Mouse (Mus musculus) spleen, postnatal 36 days (tissue): ENCODE results near the gene Hdc.
A peak's percentile ranks its signal among the peaks of the same experiment; 100 is the strongest.
"Not testable (repeated sequence)": the region's sequence is repeated elsewhere in the genome, so short reads cannot be mapped to it uniquely, and the experiment has no call there.

Experiments
- DNase-seq, 2 experiments: peaks; one replicate each; pipeline ENCODE4 v3.0.0; 2022; ENCODE audit warnings: low spot score in 2 of 2, mixed read lengths in 1 of 2

Hdc gene

DNA sequence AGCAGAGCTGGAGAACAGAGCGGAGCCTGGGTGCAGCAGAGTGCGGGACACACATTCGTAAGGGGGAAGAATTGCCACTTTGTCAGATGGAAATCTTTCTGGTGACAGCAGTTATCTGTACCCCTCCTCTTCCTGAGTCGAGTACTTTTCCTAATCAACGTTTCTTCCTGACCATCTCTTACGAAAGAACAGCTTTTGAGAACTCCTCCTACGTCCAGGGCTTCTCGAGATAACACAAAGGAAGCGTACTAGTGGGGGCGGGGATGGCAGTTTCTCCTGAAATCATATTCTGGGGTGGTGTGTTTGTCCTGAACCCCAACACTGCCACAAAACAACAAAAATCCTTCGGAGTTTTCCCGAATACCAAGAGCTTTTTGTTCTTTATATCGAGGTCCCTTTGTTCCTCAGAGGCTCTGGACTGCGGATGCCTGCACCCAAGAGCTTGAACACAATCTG is at the start of gene Hdc:
Gene Hdc, minus strand, starts transcription at position 51 of the 456 bp plus-strand sequence.
- DNase-seq: no peak

DNA sequence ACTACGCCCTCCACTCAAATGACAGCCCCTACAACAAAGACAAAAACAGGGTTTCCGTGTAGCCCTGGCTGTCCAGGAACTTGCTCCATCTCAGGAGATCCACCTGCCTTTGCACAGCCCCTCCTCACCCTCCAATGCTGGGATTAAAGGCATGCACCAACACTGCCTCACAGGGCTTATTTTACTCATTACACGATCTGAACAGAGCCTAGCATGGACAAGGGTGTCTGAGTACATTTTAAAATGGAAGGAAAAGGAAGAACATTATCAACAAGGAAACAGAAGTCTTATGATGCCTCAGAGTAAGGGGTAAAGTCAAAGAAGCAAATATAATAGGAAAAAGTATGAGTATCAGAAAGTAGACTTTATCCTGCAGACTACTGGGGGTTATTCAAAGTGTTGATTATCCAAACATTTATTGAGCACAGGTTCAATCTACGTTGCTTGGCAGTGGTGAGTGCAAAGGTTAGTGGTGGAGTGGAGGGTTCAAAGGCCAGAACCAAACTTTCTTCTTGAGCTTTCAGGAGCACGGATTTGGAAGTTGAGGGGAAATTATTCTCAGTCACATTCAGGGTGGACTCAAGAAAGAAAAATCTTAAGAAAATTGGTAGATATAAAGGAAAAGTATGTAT is 49.6 kb upstream of the Hdc start:
- no peak for DNase-seq

DNA sequence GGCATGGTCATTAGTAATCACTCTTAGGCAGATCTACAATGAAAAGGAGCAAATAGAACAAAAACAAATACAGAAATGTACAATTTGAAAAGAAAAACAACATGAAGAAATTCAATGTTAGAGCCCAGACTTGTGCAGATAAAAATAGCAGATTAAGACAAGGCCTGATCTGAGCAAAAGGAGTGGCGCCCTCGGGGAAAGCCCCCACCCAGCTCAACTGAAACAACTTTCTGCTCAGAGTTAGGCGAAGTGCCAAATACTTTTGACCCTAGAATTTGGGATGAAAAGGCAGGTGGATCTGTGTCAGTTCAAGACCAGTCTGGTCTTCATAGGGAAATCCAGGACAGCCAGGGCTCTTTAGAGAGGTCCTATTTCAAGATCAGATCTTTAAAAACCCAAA is 46.9 kb upstream of the Hdc start:
- no peak for DNase-seq

DNA sequence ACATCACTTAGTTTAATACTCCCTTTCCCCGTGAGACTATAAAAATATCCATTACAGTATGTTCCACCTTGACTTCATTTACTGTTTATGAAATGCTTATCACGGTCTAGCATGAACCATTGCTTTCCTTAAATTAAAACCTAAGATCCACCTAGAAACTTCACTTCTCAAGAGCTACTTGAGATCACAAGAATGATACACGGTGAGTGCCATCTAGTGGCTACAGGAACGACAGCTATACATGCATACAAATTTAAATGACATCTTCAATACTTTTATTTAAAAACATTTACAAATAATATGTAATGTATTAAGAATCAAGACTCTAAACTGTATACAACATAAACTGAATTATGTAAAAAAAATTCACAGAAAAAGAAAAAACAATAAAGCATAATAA is 44.4 kb upstream of the Hdc start:
- peak in 1 of 2 experiments; percentile 19 for DNase-seq

DNA sequence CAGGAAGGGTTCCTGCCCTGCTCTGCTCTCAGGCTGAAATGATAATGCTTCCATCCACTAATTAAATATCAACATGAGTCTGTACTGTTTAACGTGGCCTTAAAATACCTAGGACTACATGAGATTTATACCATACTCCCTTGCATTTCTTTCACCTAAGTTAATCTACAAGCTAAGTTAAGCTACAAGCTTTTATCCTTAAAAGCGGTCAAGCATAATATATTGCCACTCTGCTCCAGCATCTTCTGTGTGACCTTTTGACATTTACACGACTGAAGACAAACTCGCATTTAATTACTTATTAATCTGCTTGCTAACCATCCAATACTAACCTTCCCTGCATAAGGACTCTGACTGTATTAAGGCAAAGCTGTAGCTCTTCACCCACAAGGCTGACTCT is 33.8 kb upstream of the Hdc start:
- DNase-seq: no peak

DNA sequence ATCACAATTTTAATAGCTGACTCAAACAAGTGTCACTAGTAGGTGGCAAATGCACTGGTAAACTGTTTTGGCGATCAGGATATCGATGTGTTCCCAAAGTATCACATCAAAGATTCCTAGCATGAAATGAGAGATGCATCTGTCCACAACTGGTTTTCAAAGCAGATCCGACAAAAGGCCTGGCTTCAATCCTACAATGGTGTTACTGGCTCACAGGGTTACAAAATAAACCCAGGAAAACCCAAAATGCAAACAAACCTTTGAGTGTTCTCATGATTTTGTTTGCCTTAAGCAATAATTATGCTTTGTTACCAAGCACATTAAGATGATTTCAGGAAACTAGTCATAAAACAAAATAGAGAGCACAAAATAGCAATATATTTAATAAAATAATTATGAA is 28.7 kb upstream of the Hdc start:
- DNase-seq: no peak

DNA sequence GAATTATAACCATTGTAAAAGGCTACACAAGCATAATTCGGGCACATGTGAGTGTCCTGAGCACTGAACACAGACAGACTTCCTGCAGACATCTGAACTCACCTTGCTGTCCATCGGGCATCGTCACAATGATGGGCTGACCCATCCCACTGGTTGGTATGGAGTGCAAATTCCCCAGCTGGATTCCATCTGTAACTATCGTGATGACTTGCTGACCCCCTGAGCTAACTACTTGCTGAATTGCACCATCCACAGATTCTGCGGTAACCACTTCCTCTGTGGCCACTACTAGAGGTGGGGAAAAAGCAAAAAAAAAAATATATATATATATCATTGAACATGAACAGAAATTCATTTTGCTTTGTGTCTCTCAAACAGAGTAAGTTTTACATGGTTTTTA is 27.4 kb upstream of the Hdc start:
- no peak for DNase-seq

DNA sequence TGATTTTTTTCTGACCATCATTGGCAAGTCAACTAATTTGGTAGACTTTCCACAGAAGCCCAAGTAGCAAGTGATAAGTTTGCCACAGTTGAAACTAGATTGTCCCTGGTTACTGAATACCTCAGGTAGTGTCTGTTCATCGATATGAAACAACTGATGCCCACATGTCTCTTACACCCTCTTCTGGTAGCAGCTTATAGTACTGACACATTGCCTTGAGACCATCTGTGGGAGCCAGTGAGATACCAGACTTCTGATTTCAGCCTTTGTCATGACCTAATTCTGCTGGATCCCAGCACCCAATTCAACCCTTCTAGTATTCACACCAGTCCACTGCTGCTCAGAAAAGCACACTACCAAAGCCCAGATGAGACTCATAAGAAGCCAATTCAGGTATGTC is 25.7 kb upstream of the Hdc start:
- no peak for DNase-seq

DNA sequence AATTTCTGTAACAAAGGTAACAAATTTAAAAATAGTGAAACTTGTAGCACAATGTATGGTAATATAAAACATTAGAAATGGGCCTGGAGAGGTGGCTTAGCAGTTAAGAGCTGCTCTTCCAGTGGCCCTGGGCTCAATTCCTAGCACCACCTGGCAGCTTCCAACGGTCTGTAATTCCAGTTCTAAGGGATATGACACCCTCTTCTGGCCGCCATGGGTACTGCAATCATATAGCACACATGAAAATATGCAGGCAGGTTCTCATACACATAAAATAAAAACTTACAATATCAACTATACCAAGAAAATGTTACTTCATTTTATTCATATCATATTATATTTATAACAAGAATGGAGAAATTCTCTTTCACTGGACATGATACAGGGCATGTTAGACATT is 21.2 kb upstream of the Hdc start:
- DNase-seq: no peak

DNA sequence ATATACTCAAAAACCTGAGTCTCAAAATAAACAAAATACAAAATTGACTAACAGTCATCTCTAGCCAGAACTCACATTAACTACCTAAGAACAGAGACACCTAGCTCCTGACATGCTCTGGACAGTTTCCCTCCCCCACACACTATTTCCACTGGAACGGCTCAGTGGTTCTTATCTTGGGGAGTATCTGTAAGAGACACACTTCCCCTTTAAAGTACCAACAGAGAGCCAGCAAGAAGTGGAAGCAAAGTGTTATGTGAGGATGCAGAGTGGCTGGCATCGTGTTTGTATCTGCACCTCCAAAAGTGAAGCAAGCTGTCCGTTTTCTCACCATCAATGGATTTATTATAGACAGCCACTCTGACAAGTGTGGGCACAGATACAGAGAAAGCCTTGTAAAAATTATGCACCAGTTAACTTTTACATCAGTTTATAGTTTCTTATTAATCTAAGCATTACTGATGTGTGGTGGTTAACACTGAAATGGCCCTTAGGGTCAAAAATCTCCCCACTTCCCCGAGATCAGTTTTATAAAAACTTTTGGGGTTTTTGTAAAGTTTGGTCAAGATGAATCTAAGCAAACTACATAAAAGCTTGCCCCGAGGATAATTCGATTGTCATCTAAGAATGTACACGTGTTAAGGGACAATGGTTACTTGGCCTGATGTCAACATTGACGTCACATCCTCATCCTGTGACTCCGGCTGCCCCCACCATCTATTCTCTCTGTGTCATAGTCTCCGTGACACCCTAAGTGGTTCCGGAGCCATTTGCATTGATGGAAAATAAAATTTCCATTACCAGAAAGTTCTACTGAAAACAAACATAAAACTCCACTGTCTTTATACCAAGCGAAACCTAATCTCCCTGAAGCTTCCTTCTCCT is 17.1 kb upstream of the Hdc start:
- no peak for DNase-seq

DNA sequence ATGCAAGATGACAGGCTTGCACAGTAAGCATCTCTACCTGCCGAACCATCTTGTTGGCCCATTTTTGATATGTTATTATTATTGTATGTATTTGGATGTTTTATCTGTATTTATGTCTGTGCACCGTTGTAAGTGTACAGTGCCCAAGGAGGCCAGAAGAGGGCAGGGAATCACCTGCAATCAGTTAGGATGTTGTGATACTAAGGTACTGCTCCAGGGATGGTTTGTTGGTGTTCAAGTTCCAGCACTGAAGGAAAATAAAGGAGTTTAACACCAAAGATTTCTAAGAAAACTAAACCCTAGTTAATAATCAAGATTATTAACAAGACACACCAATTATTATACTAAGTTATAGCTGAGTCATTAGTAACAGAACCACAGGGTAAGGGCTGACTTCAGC is 14.1 kb upstream of the Hdc start:
- no peak for DNase-seq

DNA sequence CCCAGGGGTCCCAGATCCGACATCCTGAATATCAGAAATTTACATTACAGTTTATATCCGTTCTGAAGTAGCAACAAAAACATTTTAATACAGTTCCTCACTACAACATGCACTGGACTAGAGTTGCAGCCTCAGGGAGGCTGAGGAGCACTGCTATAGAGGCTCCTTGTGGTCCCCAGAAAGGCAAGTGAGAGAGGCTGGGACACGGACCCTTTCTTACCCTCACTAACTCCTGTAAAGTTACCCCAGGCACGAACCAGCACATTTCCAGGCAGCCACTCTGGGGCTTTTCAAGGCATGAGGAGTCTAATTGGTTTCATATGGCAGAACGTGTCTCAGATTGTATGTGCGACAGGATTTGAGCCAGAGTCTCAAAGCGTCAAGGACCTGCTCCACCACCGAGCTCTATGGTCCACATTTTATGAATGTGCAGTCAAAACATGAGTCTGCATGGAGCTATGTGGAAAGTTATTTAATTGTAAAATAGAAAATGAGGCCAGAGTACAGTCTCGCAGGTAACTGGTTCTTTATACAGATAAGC is 9.4 kb upstream of the Hdc start:
- DNase-seq: no peak

DNA sequence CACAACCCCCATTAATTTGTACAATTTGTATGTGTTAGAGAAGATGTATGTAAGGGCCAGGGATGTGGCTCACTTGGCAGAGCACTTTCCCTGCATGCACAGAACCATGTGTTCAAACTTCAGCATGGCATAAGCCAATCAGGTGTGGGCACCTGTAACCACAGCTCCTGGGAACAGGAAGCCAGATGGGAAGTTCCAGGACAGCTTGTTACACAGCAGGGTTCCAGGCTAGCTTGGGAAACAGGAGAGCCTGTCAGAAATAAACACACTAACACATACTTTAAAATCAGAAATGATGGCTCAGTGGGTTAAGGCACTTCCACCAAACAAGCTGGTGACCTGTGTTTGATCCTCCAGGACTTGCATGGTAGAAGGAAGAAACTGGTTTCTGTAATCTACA is 4.0 kb upstream of the Hdc start:
- no peak for DNase-seq

DNA sequence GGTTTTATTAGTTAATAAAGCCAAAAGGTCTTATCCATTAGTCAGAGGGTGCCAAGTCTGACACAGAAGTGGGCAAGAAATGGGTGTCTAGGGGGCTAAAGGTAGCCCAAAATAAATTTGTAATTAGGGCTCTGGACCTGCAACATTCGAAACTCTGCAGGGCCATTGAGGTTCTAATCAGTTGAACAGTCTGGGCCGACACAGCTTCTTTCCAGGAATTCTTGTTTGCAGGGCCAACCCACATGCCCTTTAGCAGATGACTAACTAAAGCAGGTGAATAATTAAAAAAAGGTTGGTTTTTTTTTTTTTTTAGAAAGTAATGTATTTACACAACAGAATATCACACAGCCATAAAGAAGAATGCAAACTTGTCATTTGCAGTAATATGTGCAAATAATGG is 3.4 kb upstream of the Hdc start:
- DNase-seq: no peak

DNA sequence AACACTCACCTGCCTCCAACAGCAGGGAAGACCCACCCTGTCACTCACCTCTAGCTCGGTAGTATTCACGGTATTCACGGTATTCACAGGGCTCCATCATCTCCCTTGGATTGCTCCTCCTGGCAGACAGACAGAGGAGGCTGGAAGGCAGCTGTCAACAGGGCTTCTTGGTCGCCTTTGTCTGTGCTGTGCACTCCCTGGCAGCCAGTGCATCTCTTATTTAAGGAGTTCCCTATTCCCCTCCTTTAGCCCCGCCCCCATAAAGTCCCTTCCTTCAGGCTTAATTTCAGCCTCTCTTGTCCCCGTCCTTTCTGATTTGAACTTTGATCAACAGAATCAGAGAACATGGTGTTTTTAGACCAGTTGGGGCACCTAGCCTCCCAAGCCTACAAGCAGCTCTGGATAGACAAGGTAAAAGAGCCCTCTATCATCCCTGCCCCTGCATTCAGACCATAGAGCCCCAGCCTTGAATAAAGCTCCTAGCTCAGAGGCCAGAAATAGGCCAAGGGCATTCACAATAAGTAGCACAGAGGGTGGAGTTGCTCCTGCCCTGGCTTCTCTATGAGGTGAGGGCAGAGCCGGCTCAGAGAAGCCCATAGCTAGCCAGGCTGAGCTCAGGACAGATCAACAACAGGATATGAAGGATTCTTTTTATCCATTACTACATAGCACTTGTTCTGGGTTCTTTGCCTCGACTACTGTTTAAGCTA is 474 bp downstream of the Hdc start:
- DNase-seq: no peak

DNA sequence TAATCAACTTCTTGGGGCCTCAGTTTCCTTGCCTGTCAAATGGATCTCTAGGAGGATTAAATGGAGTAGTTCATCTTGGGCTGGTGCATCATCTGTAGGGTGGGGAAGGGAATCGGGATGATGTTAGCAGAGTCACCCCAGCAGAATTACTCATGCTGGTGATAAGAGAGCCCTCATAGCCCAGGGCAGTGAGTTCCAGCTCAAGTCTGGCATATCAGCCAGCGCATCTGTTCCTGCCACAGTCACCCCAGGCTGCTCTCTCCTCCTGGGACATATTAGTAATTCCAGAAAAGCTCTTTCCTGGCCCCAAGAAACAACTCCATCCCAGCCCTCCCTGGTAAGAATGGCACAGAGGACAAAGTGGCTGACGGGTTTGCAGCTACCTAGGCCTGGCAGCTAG is 3.7 kb downstream of the Hdc start:
- DNase-seq: no peak

DNA sequence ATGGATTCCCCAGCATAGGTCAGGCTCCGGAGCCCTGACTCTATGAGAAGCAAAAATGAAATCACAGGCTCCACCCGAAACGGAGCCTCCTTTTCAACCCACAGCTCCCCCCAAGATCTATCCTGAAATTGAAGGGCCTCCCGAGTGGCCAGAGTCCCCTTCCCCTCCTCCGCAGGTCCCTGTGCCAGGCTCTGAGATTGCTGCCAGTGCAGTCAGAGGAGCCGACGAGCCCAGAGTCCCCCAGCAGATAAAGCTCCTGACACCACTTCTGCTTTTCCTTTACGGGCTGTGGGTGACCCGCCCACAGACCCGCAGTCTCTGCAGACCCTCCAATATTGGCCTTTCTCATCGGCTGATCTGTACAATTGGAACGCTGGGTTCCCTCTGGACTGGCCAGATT is 9.5 kb downstream of the Hdc start:
- not testable (repeated sequence) for DNase-seq

DNA sequence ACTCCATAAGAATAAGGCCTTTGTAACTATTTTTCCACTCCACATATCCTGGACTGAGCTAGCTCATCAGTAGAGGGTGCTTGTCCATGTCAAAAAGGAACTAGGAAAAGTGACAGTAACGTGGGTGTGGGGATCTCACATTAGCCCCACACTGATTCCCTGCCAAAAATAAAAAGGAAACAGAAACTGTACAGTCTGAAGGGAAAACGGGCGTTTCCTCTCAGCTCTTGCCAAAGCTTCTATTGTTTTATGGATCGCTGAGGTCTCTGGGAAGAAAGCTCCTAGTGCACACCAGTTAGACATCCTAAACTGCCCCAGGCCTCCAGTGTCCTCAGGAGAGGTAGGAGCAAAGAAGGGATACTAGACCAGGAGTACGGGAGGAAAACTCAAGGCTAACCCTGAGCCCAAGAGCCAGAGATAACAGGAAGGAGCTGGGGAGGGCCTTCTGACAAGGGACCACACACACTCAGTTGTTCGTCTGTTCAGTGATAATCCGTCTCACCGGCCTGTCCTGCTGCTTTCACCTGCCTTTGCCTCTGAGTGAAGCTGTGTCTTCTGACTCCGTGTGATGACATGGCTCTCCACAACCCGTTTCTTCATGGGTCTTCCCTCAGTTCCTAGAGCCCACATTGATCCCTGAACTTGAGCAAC is 11.4 kb downstream of the Hdc start:
- DNase-seq: no peak

DNA sequence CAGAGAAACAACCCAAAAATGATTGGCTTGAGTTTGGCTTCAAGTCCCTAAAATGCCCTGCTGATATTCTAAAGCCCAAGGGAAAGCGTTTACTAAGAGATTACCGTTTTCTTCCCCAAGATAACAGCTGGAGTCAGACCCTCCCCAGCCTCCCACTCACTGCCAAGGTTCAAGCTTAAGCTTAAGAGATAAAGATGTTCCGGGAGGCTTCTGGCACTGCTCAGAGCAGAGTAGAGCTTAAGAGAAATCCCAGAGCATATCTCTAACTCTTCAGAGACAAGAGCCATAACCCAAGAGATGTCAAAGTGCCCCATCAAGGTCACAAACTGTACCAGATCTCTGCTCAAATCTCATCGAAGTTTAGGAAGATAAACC is 12.4 kb downstream of the Hdc start:
- DNase-seq: no peak

DNA sequence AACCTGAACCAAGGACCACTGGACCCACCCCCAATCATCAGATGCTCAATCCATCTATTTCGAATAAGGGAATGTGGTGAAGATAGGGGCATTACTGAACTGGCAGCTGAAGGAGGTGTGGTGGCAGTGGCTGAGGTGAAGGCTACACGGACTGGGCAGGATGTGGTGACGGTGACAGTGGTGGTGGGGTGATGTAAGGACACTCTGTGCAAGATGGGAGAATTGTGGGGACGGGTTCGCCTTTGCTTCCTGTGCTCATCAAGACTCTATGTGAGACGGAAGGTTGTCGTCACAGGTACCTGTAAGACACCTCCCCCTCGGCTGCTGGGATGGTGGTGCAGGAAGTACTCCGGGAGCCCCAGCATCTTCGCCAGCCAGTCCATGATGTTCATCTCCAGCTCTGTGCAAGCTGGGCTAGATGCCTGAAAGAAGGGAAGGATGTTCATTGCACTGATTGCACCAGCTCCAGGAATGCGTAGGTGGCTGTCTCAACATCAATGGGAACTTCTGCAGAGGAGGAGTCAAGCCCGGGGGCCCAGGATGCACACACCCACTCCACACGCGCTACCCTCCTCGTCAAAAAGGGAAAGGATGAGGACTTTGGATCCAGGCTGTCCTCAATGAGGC is 12.9 kb downstream of the Hdc start:
- DNase-seq: peak; percentile 33 to 48

DNA sequence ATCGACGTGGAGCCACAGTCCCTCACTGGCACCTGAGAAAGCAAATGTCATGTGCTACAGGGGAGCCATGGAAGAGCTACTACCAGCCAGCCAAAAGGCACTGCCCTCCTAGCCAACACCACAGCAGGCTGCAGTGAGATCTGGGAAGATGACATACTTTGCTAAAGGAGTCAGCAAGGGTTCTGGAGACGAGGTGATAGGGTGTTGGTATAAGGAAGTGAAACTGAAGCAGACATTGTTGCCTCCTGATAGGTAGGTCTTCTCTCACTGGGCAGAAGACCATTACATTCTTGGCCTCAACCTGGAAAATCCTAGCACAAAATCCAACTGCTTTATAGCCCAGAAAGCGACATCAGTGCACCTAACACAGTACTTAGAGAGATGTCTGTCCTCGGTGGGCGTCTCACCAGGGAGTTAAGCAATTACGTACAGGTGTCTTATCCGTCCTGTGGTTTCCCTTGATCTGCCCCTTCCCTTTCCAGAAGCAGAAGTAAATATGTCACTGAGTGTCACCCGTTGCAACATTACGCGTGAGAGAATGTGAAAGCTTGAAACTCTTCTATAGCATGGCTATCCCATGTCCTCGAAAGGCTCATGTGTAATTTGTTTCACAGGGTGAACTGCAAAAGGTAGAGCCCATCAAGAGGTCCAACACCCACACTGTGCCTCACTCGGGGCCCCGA is 17.0 kb downstream of the Hdc start:
- peak; percentile 21 to 31 for DNase-seq
